Mouse (Mus musculus) forebrain, embryonic 14.5 days (tissue): ENCODE results near the gene Chil5. TPM values are rescaled to one million over a fixed set of nuclear protein-coding genes. Genes with fewer than 3 reads are reported as not detected.
A peak's percentile ranks its signal among the peaks of the same experiment; 100 is the strongest.
"Not testable (repeated sequence)": the region's sequence is repeated elsewhere in the genome, so short reads cannot be mapped to it uniquely, and the experiment has no call there.

Experiments
- ATAC-seq: fragments of 200-750 bp; cut with Nextera tagmentation; 2 replicates; pipeline ENCODE4 v1.8.0; 2017; ENCODE audit warnings: mild to moderate bottlenecking, moderate library complexity
- DNase-seq: peaks from one replicate; pipeline ENCODE4 v3.0.0-alpha.2; 2015; ENCODE audit warnings: low spot score
- H3K27ac ChIP-seq: fragments of 300-500 bp; sonication (generic); 2 replicates; pipeline ENCODE4 v1.5.1; 2014; ENCODE audit warnings: low read depth, mild to moderate bottlenecking, control low read depth, low read length, moderate library complexity
- H3K27me3 ChIP-seq: fragments of 300-500 bp; sonication (generic); replicated peaks from 2 replicates; pipeline ENCODE4 v1.6.1; 2014; ENCODE audit warnings: low read length, control low read depth, mixed read lengths; ENCODE audit not compliant: control insufficient read depth, insufficient read depth
- H3K36me3 ChIP-seq: fragments of 300-500 bp; sonication (generic); 2 replicates; pipeline ENCODE4 v1.6.1; 2014; ENCODE audit warnings: low read length, control low read depth; ENCODE audit not compliant: control insufficient read depth, insufficient read depth
- H3K4me1 ChIP-seq: fragments of 300-500 bp; sonication (generic); 2 replicates; pipeline ENCODE4 v1.6.1; 2014; ENCODE audit warnings: antibody characterized with exemption, low read length, control low read depth; ENCODE audit not compliant: control insufficient read depth, insufficient read depth
- H3K4me2 ChIP-seq: fragments of 300-500 bp; sonication (generic); 2 replicates; pipeline ENCODE4 v1.6.1; 2014; ENCODE audit warnings: mild to moderate bottlenecking, control low read depth, low read length
- H3K4me3 ChIP-seq: fragments of 300-500 bp; sonication (generic); 2 replicates; pipeline ENCODE4 v1.5.1; 2014; ENCODE audit warnings: low read depth, low read length, control low read depth
- H3K9ac ChIP-seq: fragments of 300-500 bp; sonication (generic); 2 replicates; pipeline ENCODE4 v1.6.1; 2014; ENCODE audit warnings: mild to moderate bottlenecking, low read length, control low read depth, moderate library complexity
- H3K9me3 ChIP-seq: fragments of 300-500 bp; sonication (generic); replicated peaks from 2 replicates; pipeline ENCODE4 v1.6.1; 2016; ENCODE audit warnings: low read length, control low read depth, mixed read lengths; ENCODE audit not compliant: control insufficient read depth
- WGBS: fragments of 180-500 bp; shearing (Covaris S2); extraction: QIAGEN DNeasy Blood & Tissue Kit; methylation state at CpG from one replicate; pipeline ENCODE4 v1.1.7; 2014; 5-methylcytosine and 5-hydroxymethylcytosine counted together
- polyA plus RNA-seq: library from polyadenylated mRNA; unstranded; fragments of >200 nt; fragmentation: Nextera tagmentation; extraction: Ambion mirVana; gene quantifications from 2 replicates; pipeline ENCODE4 v1.2.1, GENCODE M21; 2014

The Chil5 gene
- not detected in 2 replicates for polyA plus RNA-seq

GRCm38 (mm10) chr3:106032781-106033180, at the start of gene Chil5:
Chil5 (minus strand) TSS chr3:106032814.
- ATAC-seq (no peak), DNase-seq (no peak)
- H3K4me2 ChIP-seq = no peak within 1 kb of the TSS
- no peaks in the 10 kb centered on the region for H3K4me1 ChIP-seq
- H3K9ac ChIP-seq = no peak within 1 kb of the TSS
- H3K4me3 ChIP-seq = no peak within 1 kb of the TSS
- no peaks in the 10 kb centered on the region for H3K36me3 ChIP-seq
- no peaks in the 10 kb centered on the region for H3K9me3 ChIP-seq
- H3K27me3 ChIP-seq = no peaks in the 10 kb centered on the region
- H3K27ac ChIP-seq = no peak within 1 kb of the TSS
- 97% methylated on average over 1 of the region's 1 CpGs for WGBS

DNA sequence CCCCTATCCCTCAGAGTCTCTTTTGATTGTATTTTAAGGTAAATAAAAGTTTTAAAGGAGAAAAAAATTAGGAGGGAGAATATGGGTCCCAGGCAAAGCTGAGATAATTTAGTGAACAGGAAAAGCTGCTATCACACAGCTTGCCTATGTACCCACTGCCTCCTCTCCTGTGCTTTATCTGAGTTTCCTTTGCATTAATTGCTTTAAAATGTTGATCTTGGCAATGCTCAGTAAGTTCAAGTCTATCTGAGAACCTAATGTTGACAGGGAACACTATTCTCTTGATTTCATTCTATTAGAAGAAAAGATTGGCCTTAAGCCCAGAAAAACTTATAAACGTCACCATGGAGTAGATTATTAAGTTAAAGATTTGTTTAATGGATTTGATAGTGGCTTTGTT, 42.2 kb upstream of the Chil5 start:
- Histone ChIP-seq H3K4me1 (no peaks in the 10 kb centered on the region), H3K27me3 (no peaks in the 10 kb centered on the region), H3K27ac (no peak overlapping the region), H3K9me3 (no peaks in the 10 kb centered on the region), H3K4me2 (no peak overlapping the region), H3K9ac (no peak overlapping the region), H3K36me3 (no peaks in the 10 kb centered on the region), H3K4me3 (no peak overlapping the region)
- DNase-seq = no peak
- WGBS = 56% methylated on average over 1 of the region's 1 CpGs
- ATAC-seq = no peak

DNA sequence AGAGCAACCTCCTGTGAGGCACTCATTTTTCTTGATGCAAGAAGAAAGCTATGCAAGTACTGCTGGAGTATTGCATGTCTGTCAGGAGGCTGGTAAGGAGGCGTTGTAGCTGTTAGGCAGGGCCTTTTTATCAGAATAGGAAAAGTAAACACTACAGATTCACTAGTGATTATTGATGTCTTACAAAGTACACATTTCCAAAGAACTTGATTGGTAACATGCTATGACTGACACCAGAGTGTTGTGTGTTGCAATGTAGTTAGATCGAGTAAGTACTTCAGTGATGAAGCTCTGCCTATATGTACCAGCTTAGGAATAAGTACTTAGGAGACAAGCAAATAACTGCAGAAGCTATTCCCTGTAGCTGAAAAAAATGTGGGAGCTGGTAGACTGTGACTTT, 38.4 kb upstream of the Chil5 start:
- Histone ChIP-seq H3K9ac (no peak overlapping the region), H3K27ac (no peak overlapping the region), H3K4me2 (no peak overlapping the region), H3K4me1 (no peaks in the 10 kb centered on the region), H3K9me3 (no peaks in the 10 kb centered on the region), H3K27me3 (no peaks in the 10 kb centered on the region), H3K4me3 (no peak overlapping the region), H3K36me3 (no peaks in the 10 kb centered on the region)
- ATAC-seq (no peak), DNase-seq (no peak)
- 80% methylated on average over 2 of the region's 2 CpGs for WGBS

DNA sequence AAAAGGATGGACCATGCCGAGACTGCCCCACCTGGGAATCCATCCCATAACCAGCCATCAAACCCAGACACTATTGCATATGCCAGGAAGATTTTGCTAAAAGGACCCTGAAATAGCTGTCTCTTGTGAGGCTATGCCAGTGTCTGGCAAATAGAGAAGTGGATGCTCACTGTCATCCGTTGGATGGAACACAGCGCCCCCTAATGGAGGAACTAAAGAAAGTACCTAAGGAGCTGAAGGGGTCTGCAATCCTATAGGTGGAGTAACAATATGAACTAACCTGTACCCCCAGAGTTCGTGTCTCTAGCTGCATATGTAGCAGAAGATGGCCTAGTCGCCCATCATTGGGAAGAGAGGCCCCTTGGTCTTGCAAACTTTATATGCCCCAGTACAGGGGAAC, 35.1 kb upstream of the Chil5 start:
- not testable (repeated sequence) for H3K27me3 ChIP-seq, ATAC-seq, H3K4me1 ChIP-seq, H3K36me3 ChIP-seq, H3K4me3 ChIP-seq, H3K9ac ChIP-seq, H3K4me2 ChIP-seq, H3K27ac ChIP-seq, DNase-seq, H3K9me3 ChIP-seq
- 45% methylated on average over 5 of the region's 5 CpGs for WGBS

- H3K9ac ChIP-seq = no peak overlapping the region
- no peaks in the 10 kb centered on the region for H3K4me1 ChIP-seq
- no peak overlapping the region for H3K4me3 ChIP-seq
- no peak overlapping the region for H3K4me2 ChIP-seq
- WGBS = 87% methylated on average over 3 of the region's 3 CpGs
- no peaks in the 10 kb centered on the region for H3K9me3 ChIP-seq
- ATAC-seq (no peak), DNase-seq (no peak)
- no peak overlapping the region for H3K27ac ChIP-seq
- H3K27me3 ChIP-seq = no peaks in the 10 kb centered on the region
- H3K36me3 ChIP-seq = no peaks in the 10 kb centered on the region
These were observed 25.4 kb upstream of the Chil5 start for GRCm38 (mm10) chr3:106057966-106058365.

DNA sequence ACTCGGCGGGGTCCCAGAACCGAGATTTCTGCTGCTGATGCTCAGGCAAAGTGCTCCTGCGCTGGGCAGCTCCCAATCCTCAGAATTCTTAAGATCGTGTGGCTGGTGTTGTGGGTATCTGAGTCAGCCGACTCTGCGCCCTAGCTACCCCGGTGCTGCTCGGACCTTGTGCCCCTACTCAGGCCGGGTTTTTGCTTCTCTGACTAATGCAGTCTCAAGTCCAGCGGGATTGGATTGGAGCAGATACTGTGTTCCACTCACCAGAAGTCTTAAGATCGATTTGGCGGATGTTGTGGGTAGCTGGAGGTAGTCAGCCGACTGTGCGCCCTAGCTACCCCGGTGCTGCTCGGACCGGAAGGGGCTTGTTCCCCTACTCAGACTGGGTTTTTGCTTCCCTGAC, 19.3 kb upstream of the Chil5 start:
- WGBS = 85% methylated on average over 18 of the region's 18 CpGs
- DNase-seq (no peak), ATAC-seq (no peak)
- Histone ChIP-seq H3K27me3 (no peaks in the 10 kb centered on the region), H3K4me1 (no peaks in the 10 kb centered on the region), H3K9ac (no peak overlapping the region), H3K4me2 (no peak overlapping the region), H3K36me3 (no peaks in the 10 kb centered on the region), H3K4me3 (no peak overlapping the region), H3K9me3 (no peaks in the 10 kb centered on the region), H3K27ac (no peak overlapping the region)

- H3K9me3 ChIP-seq = no peaks in the 10 kb centered on the region
- no peak overlapping the region for H3K4me3 ChIP-seq
- no peaks in the 10 kb centered on the region for H3K4me1 ChIP-seq
- WGBS = 93% methylated on average over 2 of the region's 2 CpGs
- no peak overlapping the region for H3K27ac ChIP-seq
- no peaks in the 10 kb centered on the region for H3K36me3 ChIP-seq
- ATAC-seq (no peak), DNase-seq (no peak)
- H3K4me2 ChIP-seq = no peak overlapping the region
- H3K9ac ChIP-seq = no peak overlapping the region
- no peaks in the 10 kb centered on the region for H3K27me3 ChIP-seq
These were observed 7.7 kb upstream of the Chil5 start for GRCm38 (mm10) chr3:106040306-106040705.

DNA sequence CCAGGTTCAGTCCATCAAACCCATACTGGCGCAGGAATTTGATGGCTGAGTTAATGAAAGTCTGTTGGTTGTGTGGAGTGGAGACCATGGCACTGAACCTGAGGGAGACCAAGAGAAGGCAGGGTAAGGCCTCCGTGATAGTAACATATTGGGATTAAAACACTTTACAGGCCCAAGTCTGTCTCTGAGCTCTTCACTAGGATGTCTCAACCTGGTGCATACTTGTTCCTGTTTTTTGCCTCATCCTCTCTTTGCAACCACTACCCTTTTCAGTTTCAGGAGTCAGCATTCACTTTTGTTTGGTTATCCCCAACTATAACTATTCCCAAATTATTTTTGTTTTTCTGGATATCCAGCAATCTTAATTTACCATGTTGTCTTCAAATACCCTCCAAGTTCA, 8.5 kb downstream of the Chil5 start:
- H3K9me3 ChIP-seq = no peaks in the 10 kb centered on the region
- 86% methylated on average over 2 of the region's 2 CpGs for WGBS
- H3K9ac ChIP-seq = no peak overlapping the region
- DNase-seq (no peak), ATAC-seq (no peak)
- H3K4me1 ChIP-seq = no peaks in the 10 kb centered on the region
- no peaks in the 10 kb centered on the region for H3K36me3 ChIP-seq
- no peak overlapping the region for H3K4me3 ChIP-seq
- no peaks in the 10 kb centered on the region for H3K27me3 ChIP-seq
- no peak overlapping the region for H3K27ac ChIP-seq
- H3K4me2 ChIP-seq = no peak overlapping the region

DNA sequence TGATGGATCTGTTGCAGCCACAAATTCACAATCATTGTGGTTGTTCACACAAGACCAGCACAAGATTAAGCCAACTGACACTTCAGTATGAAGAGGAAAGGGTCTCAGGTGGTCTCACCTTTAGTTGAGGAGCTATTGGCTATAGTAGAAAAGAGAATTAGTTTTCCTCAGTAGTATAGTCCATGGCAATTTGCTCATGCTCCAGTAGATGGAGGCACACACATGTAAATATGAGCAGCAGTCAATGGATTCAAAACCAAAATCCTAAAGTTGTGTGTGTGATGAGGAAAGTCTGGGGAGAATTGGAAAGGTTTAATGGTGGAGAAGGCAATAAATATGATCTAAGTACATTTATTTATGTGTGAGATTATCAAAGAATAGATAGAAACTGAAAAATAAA, 10.8 kb downstream of the Chil5 start:
- no peak overlapping the region for H3K4me2 ChIP-seq
- H3K27ac ChIP-seq = no peak overlapping the region
- H3K4me3 ChIP-seq = no peak overlapping the region
- ATAC-seq (no peak), DNase-seq (peak; percentile 22)
- H3K9me3 ChIP-seq = no peaks in the 10 kb centered on the region
- no peaks in the 10 kb centered on the region for H3K27me3 ChIP-seq
- no peak overlapping the region for H3K9ac ChIP-seq
- no peaks in the 10 kb centered on the region for H3K36me3 ChIP-seq
- H3K4me1 ChIP-seq = no peaks in the 10 kb centered on the region

- Histone ChIP-seq H3K27ac (no peak within 1 kb of the TSS), H3K4me1 (no peaks in the 10 kb centered on the region), H3K9me3 (no peaks in the 10 kb centered on the region), H3K4me2 (no peak within 1 kb of the TSS), H3K9ac (no peak within 1 kb of the TSS), H3K36me3 (no peaks in the 10 kb centered on the region), H3K4me3 (no peak within 1 kb of the TSS), H3K27me3 (no peaks in the 10 kb centered on the region)
- 88% methylated on average over 2 of the region's 2 CpGs for WGBS
- no peak for ATAC-seq
- DNase-seq = no peak
These were observed 18.1 kb downstream of the Chil5 start, which contains the start of gene Pifo for GRCm38 (mm10) chr3:106014546-106014945. Pifo (minus strand) TSS chr3:106014646.
